Mouse (Mus musculus) stomach, postnatal 0 days (tissue): Measurements from ENCODE around the gene Ctsc.

Experiments
- CTCF ChIP-seq: IDR thresholded peaks from 2 replicates; pipeline ENCODE4 v1.5.1; 2016; ENCODE audit warnings: antibody characterized with exemption, low read depth, mild to moderate bottlenecking, moderate library complexity
- EP300 ChIP-seq: optimal IDR thresholded peaks from 2 replicates; pipeline ENCODE3; 2016; ENCODE audit warnings: antibody characterized with exemption

- TF ChIP-seq CTCF (no peak), EP300 (no peak)
These were observed 44.5 kb downstream of the Ctsc start for GRCm38 (mm10) chr7:88322431-88322830.
